Mouse (Mus musculus) heart, embryonic 15.5 days (tissue): ENCODE results near the gene Macrod2. TPM values are rescaled to one million over a fixed set of nuclear protein-coding genes. Genes with fewer than 3 reads are reported as not detected.
A peak's percentile ranks its signal among the peaks of the same experiment; 100 is the strongest.

Experiments used
- ATAC-seq: fragments of 200-750 bp; cut with Nextera tagmentation; replicated peaks from 2 replicates; pipeline ENCODE4 v1.8.0; 2017; ENCODE audit warnings: low read depth, moderate TSS enrichment; ENCODE audit not compliant: insufficient number of reproducible peaks, insufficient read depth, low FRiP score
- H3K27ac ChIP-seq: fragments of 300-500 bp; sonication (generic); 2 replicates; pipeline ENCODE4 v1.5.1; 2015; ENCODE audit warnings: mild to moderate bottlenecking, inconsistent platforms
- H3K27me3 ChIP-seq: fragments of 300-500 bp; sonication (generic); 2 replicates; pipeline ENCODE4 v1.6.1; 2015; ENCODE audit warnings: inconsistent platforms
- H3K36me3 ChIP-seq: fragments of 300-500 bp; sonication (generic); 2 replicates; pipeline ENCODE4 v1.6.1; 2015; ENCODE audit warnings: mild to moderate bottlenecking, inconsistent platforms
- H3K4me1 ChIP-seq: fragments of 300-500 bp; sonication (generic); replicated peaks from 2 replicates; pipeline ENCODE4 v1.6.1; 2015; ENCODE audit warnings: inconsistent platforms
- H3K4me2 ChIP-seq: fragments of 300-500 bp; sonication (generic); 2 replicates; pipeline ENCODE4 v1.6.1; 2015; ENCODE audit warnings: inconsistent platforms, mild to moderate bottlenecking, moderate library complexity
- H3K4me3 ChIP-seq: fragments of 300-500 bp; sonication (generic); 2 replicates; pipeline ENCODE4 v1.5.1; 2015; ENCODE audit warnings: mild to moderate bottlenecking, inconsistent platforms
- H3K9ac ChIP-seq: fragments of 300-500 bp; sonication (generic); 2 replicates; pipeline ENCODE4 v1.6.1; 2015; ENCODE audit warnings: mild to moderate bottlenecking, inconsistent platforms
- H3K9me3 ChIP-seq: fragments of 300-500 bp; sonication (generic); replicated peaks from 2 replicates; pipeline ENCODE4 v1.6.1; 2016; ENCODE audit warnings: inconsistent platforms
- WGBS: fragments of 180-500 bp; shearing (Covaris S2); methylation state at CpG from one replicate; pipeline ENCODE4 v1.1.7; 2015; ENCODE audit warnings: mixed read lengths; 5-methylcytosine and 5-hydroxymethylcytosine counted together
- polyA plus RNA-seq: library from polyadenylated mRNA; unstranded; fragments of >200 nt; fragmentation: Nextera tagmentation; extraction: Ambion mirVana; gene quantifications from 2 replicates; pipeline ENCODE4 v1.2.1, GENCODE M21; 2015

Gene Macrod2
- polyA plus RNA-seq, 1 experiment from 2014 or later = 25.3 TPM

- 75% methylated on average over 3 of the region's 3 CpGs for WGBS
- Histone ChIP-seq H3K27me3 (no peaks in the 10 kb centered on the region), H3K4me1 (no peaks in the 10 kb centered on the region), H3K36me3 (no peaks in the 10 kb centered on the region), H3K9ac (no peak overlapping the region), H3K9me3 (no peaks in the 10 kb centered on the region), H3K4me2 (no peak overlapping the region), H3K4me3 (no peak overlapping the region), H3K27ac (no peak overlapping the region)
- no peak for ATAC-seq
These were observed 197.6 kb downstream of the Macrod2 start for GRCm38 (mm10) chr2:140592537-140593261.

- Histone ChIP-seq H3K27ac (no peak overlapping the region), H3K36me3 (no peaks in the 10 kb centered on the region), H3K4me2 (no peak overlapping the region), H3K4me3 (no peak overlapping the region), H3K4me1 (no peaks in the 10 kb centered on the region), H3K9me3 (no peaks in the 10 kb centered on the region), H3K27me3 (no peaks in the 10 kb centered on the region), H3K9ac (no peak overlapping the region)
- 90% methylated on average over 2 of the region's 2 CpGs for WGBS
- ATAC-seq = no peak
These were observed 201.8 kb downstream of the Macrod2 start for GRCm38 (mm10) chr2:140596906-140597305.

- WGBS = 92% methylated on average over 2 of the region's 2 CpGs
- no peaks in the 10 kb centered on the region for H3K27me3 ChIP-seq
- no peak overlapping the region for H3K4me3 ChIP-seq
- H3K4me2 ChIP-seq = no peak overlapping the region
- H3K36me3 ChIP-seq = no peaks in the 10 kb centered on the region
- no peak for ATAC-seq
- no peaks in the 10 kb centered on the region for H3K4me1 ChIP-seq
- no peak overlapping the region for H3K27ac ChIP-seq
- H3K9me3 ChIP-seq = no peaks in the 10 kb centered on the region
- no peak overlapping the region for H3K9ac ChIP-seq
These were observed 220.3 kb downstream of the Macrod2 start for GRCm38 (mm10) chr2:140615451-140615850.

- Histone ChIP-seq H3K27ac (no peak overlapping the region), H3K4me1 (no peaks in the 10 kb centered on the region), H3K4me3 (no peak overlapping the region), H3K9me3 (no peaks in the 10 kb centered on the region), H3K9ac (no peak overlapping the region), H3K27me3 (no peaks in the 10 kb centered on the region), H3K4me2 (no peak overlapping the region), H3K36me3 (no peaks in the 10 kb centered on the region)
- WGBS = 53% methylated on average over 2 of the region's 2 CpGs
- ATAC-seq = no peak
These were observed 226.7 kb downstream of the Macrod2 start for GRCm38 (mm10) chr2:140621730-140622337.

- H3K27ac ChIP-seq = no peak overlapping the region
- no peak overlapping the region for H3K4me2 ChIP-seq
- no peaks in the 10 kb centered on the region for H3K9me3 ChIP-seq
- H3K36me3 ChIP-seq = no peaks in the 10 kb centered on the region; the same call in 1 of the 2 replicates
- H3K27me3 ChIP-seq = no peaks in the 10 kb centered on the region
- no peaks in the 10 kb centered on the region for H3K4me1 ChIP-seq
- ATAC-seq = no peak
- no peak overlapping the region for H3K4me3 ChIP-seq
- no peak overlapping the region for H3K9ac ChIP-seq
These were observed 258.4 kb downstream of the Macrod2 start for GRCm38 (mm10) chr2:140653481-140653880.

- Histone ChIP-seq H3K36me3 (no peaks in the 10 kb centered on the region; the same call in 1 of the 2 replicates), H3K4me2 (no peak overlapping the region), H3K27ac (no peak overlapping the region), H3K27me3 (no peaks in the 10 kb centered on the region), H3K9ac (no peak overlapping the region), H3K4me3 (no peak overlapping the region), H3K4me1 (no peaks in the 10 kb centered on the region), H3K9me3 (no peaks in the 10 kb centered on the region)
- 73% methylated on average over 2 of the region's 2 CpGs for WGBS
- no peak for ATAC-seq
These were observed 258.9 kb downstream of the Macrod2 start for GRCm38 (mm10) chr2:140653978-140654377.

GRCm38 (mm10) chr2:140662673-140663072 is 267.6 kb downstream of the Macrod2 start:
- H3K9ac ChIP-seq = no peak overlapping the region
- ATAC-seq = no peak
- H3K4me2 ChIP-seq = no peak overlapping the region
- peaks cover 3% of the 10 kb centered on the region; the same call in 1 of the 2 replicates for H3K4me1 ChIP-seq
- no peaks in the 10 kb centered on the region for H3K9me3 ChIP-seq
- peaks cover 21% of the 10 kb centered on the region; the same call in 1 of the 2 replicates for H3K36me3 ChIP-seq
- 80% methylated on average over 5 of the region's 5 CpGs for WGBS
- H3K4me3 ChIP-seq = no peak overlapping the region
- H3K27me3 ChIP-seq = no peaks in the 10 kb centered on the region
- H3K27ac ChIP-seq = no peak overlapping the region

- Histone ChIP-seq H3K27ac (no peak overlapping the region), H3K4me3 (no peak overlapping the region), H3K9me3 (no peaks in the 10 kb centered on the region), H3K36me3 (peaks cover 21% of the 10 kb centered on the region; the same call in 1 of the 2 replicates), H3K9ac (no peak overlapping the region), H3K4me1 (peaks cover 8% of the 10 kb centered on the region; the same call in 1 of the 2 replicates), H3K4me2 (no peak overlapping the region), H3K27me3 (no peaks in the 10 kb centered on the region)
- ATAC-seq = no peak
- 77% methylated on average over 4 of the region's 4 CpGs for WGBS
These were observed 269.3 kb downstream of the Macrod2 start for GRCm38 (mm10) chr2:140664381-140664780.

- Histone ChIP-seq H3K36me3 (0 out of 2 replicates have a peak, but pooled peaks cover 3% of the 10 kb centered on the region), H3K4me2 (no peak overlapping the region), H3K27me3 (no peaks in the 10 kb centered on the region), H3K9ac (no peak overlapping the region), H3K9me3 (no peaks in the 10 kb centered on the region), H3K27ac (no peak overlapping the region), H3K4me3 (no peak overlapping the region), H3K4me1 (peaks cover 8% of the 10 kb centered on the region; the same call in 1 of the 2 replicates)
- 47% methylated on average over 7 of the region's 7 CpGs for WGBS
- ATAC-seq = no peak
These were observed 271.7 kb downstream of the Macrod2 start for GRCm38 (mm10) chr2:140666846-140667245.

- Histone ChIP-seq H3K36me3 (0 out of 2 replicates have a peak, but pooled peaks cover 3% of the 10 kb centered on the region), H3K4me1 (peaks cover 8% of the 10 kb centered on the region; the same call in 1 of the 2 replicates), H3K9me3 (no peaks in the 10 kb centered on the region), H3K4me3 (no peak overlapping the region), H3K27ac (no peak overlapping the region), H3K4me2 (peak overlapping the region; percentile 58), H3K9ac (no peak overlapping the region), H3K27me3 (no peaks in the 10 kb centered on the region)
- 58% methylated on average over 13 of the region's 13 CpGs for WGBS
- no peak for ATAC-seq
These were observed 272.3 kb downstream of the Macrod2 start for GRCm38 (mm10) chr2:140667261-140668047.

GRCm38 (mm10) chr2:140668311-140668710 is 273.2 kb downstream of the Macrod2 start:
- Histone ChIP-seq H3K27me3 (no peaks in the 10 kb centered on the region; the same call in 1 of the 2 replicates), H3K9me3 (no peaks in the 10 kb centered on the region), H3K4me3 (peak overlapping the region; percentile 31), H3K4me1 (peaks cover 8% of the 10 kb centered on the region; the same call in 1 of the 2 replicates), H3K4me2 (peak overlapping the region; percentile 58), H3K9ac (peak overlapping the region; percentile 41), H3K36me3 (no peaks in the 10 kb centered on the region), H3K27ac (no peak overlapping the region)
- 7% methylated on average over 8 of the region's 8 CpGs for WGBS
- peak; percentile 63; the same call in 1 of the 2 replicates for ATAC-seq
